Mouse (Mus musculus) liver, adult (tissue): ENCODE data around the gene Vmn1r137.
"Not testable (repeated sequence)": the region's sequence is repeated elsewhere in the genome, so short reads cannot be mapped to it uniquely, and the experiment has no call there.

Source experiments
- GATA4 ChIP-seq: IDR thresholded peaks from 2 replicates; pipeline ENCODE4 v1.6.1; 2014; ENCODE audit warnings: mild to moderate bottlenecking, low read length; ENCODE audit not compliant: insufficient replicate concordance

Gene Vmn1r137

GRCm38 (mm10) chr7:21994287-21994686 lies at the start of gene Vmn1r137:
Gene Vmn1r137, plus strand, starts transcription at chr7:21994587.
- not testable (repeated sequence) for TF ChIP-seq GATA4

- not testable (repeated sequence) for TF ChIP-seq GATA4
Observed at GRCm38 (mm10) chr7:22028797-22029196, 34.4 kb downstream of the Vmn1r137 start, which contains the start of gene Vmn1r138. Gene Vmn1r138, minus strand, starts transcription at chr7:22028897.
